Mouse (Mus musculus) right cerebral cortex, adult 2 months (tissue): Measurements from ENCODE around the gene Slc28a3.

Experiments
- DNase-seq, 2 experiments: peaks; one replicate each; pipeline ENCODE4 v3.0.0; 2021 to 2022; ENCODE audit warnings: low spot score in 2 of 2

Gene Slc28a3

DNA sequence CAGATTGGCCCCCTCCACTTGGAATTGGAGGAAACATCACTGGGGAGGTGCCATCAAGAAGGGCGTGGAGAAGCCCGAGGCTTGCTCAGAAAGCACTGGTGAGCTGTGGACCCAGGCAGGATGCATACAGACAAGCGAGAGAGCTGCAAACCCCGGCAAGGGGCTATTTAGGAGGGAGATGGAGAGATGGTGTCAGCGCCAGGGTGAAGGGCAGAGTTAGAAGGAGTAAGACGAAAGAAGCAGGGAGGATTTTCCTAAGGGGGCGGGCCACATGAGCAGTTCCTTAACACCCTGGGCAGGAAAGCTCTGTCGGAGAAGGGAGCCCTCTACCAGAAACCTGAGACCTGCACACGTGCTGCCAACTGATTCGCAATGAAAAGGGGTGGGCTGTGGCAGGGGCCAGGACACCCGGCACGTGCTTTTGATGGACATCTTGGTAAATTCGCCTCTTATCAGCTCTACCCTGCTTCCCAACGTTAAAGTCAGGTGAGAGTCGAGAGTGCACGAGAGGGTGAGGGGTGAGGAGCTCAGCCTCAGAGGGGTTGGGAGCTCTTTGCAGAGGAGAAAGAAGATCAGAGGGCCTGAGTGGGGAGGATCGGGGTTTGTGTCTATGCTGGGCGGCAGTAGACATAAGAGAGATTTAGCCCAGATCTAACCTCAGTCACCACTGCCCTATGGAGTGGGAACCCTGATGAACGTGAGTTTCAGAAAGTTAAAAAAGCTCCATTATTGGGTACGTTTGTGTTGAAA, 87.5 kb downstream of the Slc28a3 start:
- no peak for DNase-seq

GRCm38 (mm10) chr13:58521331-58522030, 89.2 kb downstream of the Slc28a3 start:
- no peak for DNase-seq

DNA sequence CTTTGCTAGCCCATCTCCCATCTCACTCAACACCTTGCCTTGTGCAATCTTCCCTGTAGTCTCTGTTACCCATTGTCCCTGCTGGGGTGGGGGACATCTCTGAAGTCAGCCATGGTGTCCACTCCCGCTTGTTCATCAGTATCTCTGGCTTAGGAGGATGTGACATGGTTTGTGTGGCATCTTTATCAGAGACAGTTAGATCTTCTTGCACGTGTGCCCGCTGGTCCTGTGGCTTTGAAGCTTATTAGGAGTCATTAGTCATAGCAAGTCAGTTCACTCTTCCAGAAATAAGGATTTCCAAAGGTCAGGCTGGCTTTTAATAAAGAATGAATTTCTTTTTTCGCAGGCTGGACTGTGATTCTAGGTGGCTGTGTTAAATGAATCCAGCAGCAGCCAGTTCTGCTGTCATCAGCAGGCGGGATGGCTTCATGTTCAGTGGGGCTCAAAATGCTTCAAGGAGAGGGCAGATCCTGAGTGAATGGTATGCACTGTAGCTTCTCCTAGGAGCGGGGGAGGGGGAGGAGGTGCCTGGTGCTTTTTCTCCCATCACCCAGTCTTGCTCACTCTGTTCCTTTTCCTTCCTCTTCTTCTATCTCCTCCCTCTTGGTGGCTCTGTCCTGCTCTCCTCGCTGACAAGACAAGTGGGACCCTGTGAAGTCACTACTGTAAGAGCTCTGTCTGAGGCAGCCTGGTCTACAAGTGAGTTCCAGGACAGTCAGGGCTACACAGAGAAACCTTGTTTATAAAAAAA, 89.9 kb downstream of the Slc28a3 start:
- no peak for DNase-seq

DNA sequence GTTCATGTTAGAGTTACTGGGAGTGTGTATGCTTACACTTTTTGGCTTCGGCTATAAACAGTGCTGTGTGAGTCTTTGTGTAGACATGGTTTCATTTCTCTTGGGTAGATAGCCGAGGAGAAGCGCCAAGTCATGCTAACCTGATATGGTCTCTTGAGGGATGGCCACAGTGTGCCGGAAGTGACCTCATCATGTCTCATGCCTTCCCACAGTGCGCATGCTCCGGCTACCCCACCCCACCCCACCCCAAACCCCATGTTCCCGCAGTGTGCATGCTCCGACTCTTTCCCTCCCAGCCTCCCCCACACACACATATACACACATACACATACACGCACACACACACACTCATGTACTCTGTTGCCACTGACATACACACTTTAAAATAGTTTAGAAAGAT, 90.6 kb downstream of the Slc28a3 start:
- DNase-seq, result no peak

DNA sequence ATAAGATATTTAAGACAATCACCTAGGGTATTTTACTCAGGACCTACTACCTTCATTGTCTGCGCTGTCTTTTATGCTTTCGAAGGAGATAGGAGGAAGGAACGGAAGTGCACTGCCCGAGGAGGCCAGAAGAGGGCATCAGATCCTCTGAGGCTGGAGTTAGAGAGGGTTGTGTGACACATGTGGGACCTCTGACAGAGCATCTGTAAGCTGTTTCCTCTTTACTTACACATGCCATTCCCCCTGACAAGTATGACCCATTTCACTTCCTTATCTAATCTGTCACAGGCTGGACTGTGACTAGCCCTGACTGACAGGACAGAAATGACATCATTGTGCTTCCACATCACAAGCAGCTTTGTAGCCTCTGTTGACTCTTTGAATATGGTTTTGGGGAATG, 94.4 kb downstream of the Slc28a3 start:
- no peak for DNase-seq

- DNase-seq, result no peak
Observed at GRCm38 (mm10) chr13:58515635-58516034, 95.0 kb downstream of the Slc28a3 start.

- DNase-seq, result no peak
Observed at GRCm38 (mm10) chr13:58514147-58514727, 96.4 kb downstream of the Slc28a3 start.

GRCm38 (mm10) chr13:58511926-58512325, 98.8 kb downstream of the Slc28a3 start:
- DNase-seq, result no peak

DNA sequence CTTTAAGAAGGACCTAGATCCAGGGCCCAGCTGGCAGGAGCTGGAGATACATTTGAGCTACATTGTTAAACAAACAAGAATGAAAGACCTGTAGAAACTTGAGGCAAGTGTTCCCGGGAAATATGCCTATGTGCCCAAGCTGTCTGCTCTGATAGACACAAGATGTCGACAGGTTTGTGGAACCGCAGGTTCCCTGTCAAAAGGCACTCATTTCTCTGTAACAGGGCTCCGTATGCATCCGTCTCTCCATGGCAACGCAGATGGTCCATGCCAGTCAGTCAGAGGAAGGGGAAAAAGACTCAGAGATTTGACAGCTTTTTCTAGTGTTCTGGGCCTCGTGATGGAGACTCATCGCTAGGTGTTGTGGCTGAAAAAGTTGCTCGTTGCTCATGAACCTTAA, 99.4 kb downstream of the Slc28a3 start:
- DNase-seq, result no peak

- no peak for DNase-seq
Observed at GRCm38 (mm10) chr13:58509241-58509640, 101.4 kb downstream of the Slc28a3 start.

- no peak for DNase-seq
Observed at GRCm38 (mm10) chr13:58503610-58504009, 107.1 kb downstream of the Slc28a3 start.

DNA sequence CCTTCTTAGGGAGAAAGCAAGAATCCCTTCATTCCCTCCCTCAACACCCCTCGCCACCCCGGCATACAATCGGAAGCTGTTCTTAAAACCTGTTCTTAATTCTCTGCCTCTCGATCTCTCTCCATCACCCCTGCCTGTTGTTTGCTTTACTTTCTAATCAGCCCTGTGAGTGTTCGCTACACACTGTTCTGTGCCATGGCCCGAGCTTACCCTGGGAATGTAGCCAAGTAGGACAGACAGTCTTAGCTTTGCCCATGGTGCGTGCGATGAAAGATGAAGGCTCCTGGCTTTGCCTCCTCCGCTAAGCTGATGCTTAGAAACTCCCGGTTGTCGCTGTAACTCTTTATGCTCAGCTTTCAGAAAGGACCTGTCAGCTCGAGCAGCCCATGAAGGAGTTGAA, 112.9 kb downstream of the Slc28a3 start:
- DNase-seq, result no peak
